Mouse (Mus musculus) heart, embryonic 12.5 days (tissue): ENCODE results near the gene Tpm1. TPM values are rescaled to one million over a fixed set of nuclear protein-coding genes. Genes with fewer than 3 reads are reported as not detected.

Experiments
- ATAC-seq: fragments of 200-750 bp; cut with Nextera tagmentation; 2 replicates; pipeline ENCODE4 v1.8.0; 2017; ENCODE audit warnings: moderate TSS enrichment, moderate library complexity; ENCODE audit not compliant: insufficient number of reproducible peaks, low FRiP score
- H3K27ac ChIP-seq: fragments of 300-500 bp; sonication (generic); 2 replicates; pipeline ENCODE4 v1.5.1; 2016; ENCODE audit warnings: mild to moderate bottlenecking, moderate library complexity; ENCODE audit not compliant: poor library complexity, severe bottlenecking
- H3K27me3 ChIP-seq: fragments of 300-500 bp; sonication (generic); replicated peaks from 2 replicates; pipeline ENCODE4 v1.6.1; 2016; ENCODE audit warnings: mild to moderate bottlenecking, moderate library complexity
- H3K36me3 ChIP-seq: fragments of 300-500 bp; sonication (generic); 2 replicates; pipeline ENCODE4 v1.6.1; 2016; ENCODE audit warnings: mild to moderate bottlenecking, moderate library complexity
- H3K4me1 ChIP-seq: fragments of 300-500 bp; sonication (generic); replicated peaks from 2 replicates; pipeline ENCODE4 v1.6.1; 2016; ENCODE audit warnings: mild to moderate bottlenecking
- H3K4me2 ChIP-seq: fragments of 300-500 bp; sonication (generic); 2 replicates; pipeline ENCODE4 v1.6.1; 2016; ENCODE audit warnings: mild to moderate bottlenecking, moderate library complexity
- H3K4me3 ChIP-seq: fragments of 300-500 bp; sonication (generic); 2 replicates; pipeline ENCODE4 v1.5.1; 2016; ENCODE audit warnings: mild to moderate bottlenecking
- H3K9ac ChIP-seq: fragments of 300-500 bp; sonication (generic); 2 replicates; pipeline ENCODE4 v1.6.1; 2016; ENCODE audit warnings: mild to moderate bottlenecking, moderate library complexity
- H3K9me3 ChIP-seq: fragments of 300-500 bp; sonication (generic); replicated peaks from 2 replicates; pipeline ENCODE4 v1.6.1; 2016; ENCODE audit warnings: mild to moderate bottlenecking, moderate library complexity
- WGBS: fragments of 180-500 bp; shearing (Covaris S2); methylation state at CpG from one replicate; pipeline ENCODE4 v1.1.7; 2016; 5-methylcytosine and 5-hydroxymethylcytosine counted together
- polyA plus RNA-seq: library from polyadenylated mRNA; unstranded; fragments of >200 nt; fragmentation: Nextera tagmentation; extraction: Ambion mirVana; gene quantifications from 2 replicates; pipeline ENCODE4 v1.2.1, GENCODE M21; 2016

Gene Tpm1
- polyA plus RNA-seq, 1 experiment from 2014 or later, result 4,565 TPM

DNA sequence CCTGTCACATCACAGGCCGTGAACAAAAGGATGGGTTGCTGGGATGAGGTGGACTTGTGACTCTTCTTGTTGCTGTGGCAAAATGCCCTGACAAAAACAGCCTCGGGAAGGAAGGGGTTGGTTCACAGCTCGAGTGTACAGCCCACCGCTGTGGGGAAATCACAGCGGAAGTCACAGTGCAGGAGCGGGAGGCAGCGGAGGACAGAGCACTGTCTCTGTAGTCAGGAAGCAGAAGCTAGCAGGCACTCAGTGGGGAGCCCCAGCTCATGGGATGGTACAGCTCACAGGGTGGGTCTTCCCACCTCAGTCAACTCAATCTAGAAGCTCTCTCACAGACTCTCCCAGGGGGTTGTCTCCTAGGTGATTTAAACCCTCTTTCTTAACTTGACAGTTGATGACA is 63.8 kb downstream of the Tpm1 start:
- no peak overlapping the region for H3K9ac ChIP-seq
- no peak overlapping the region for H3K4me2 ChIP-seq
- ATAC-seq, result no peak
- H3K27ac ChIP-seq, result no peak overlapping the region
- peaks cover 21% of the 10 kb centered on the region for H3K4me1 ChIP-seq
- H3K9me3 ChIP-seq, result no peaks in the 10 kb centered on the region
- no peaks in the 10 kb centered on the region for H3K27me3 ChIP-seq
- 64% methylated on average over 7 of the region's 7 CpGs for WGBS
- no peak overlapping the region for H3K4me3 ChIP-seq
- H3K36me3 ChIP-seq, result no peaks in the 10 kb centered on the region

- H3K4me3 ChIP-seq, result no peak overlapping the region
- no peak overlapping the region for H3K4me2 ChIP-seq
- no peaks in the 10 kb centered on the region for H3K9me3 ChIP-seq
- H3K9ac ChIP-seq, result no peak overlapping the region
- no peaks in the 10 kb centered on the region for H3K4me1 ChIP-seq
- 74% methylated on average over 7 of the region's 7 CpGs for WGBS
- no peaks in the 10 kb centered on the region for H3K27me3 ChIP-seq
- no peak for ATAC-seq
- no peak overlapping the region for H3K27ac ChIP-seq
- no peaks in the 10 kb centered on the region for H3K36me3 ChIP-seq
Observed at GRCm38 (mm10) chr9:66982085-66982484, 67.1 kb downstream of the Tpm1 start.

GRCm38 (mm10) chr9:66980458-66980857 is 68.7 kb downstream of the Tpm1 start:
- Histone ChIP-seq H3K27me3 (no peaks in the 10 kb centered on the region), H3K4me3 (no peak overlapping the region), H3K9ac (no peak overlapping the region), H3K9me3 (no peaks in the 10 kb centered on the region), H3K36me3 (no peaks in the 10 kb centered on the region), H3K27ac (no peak overlapping the region), H3K4me1 (peaks cover 4% of the 10 kb centered on the region; the same call in 1 of the 2 replicates), H3K4me2 (no peak overlapping the region)
- WGBS, result 9% methylated on average over 5 of the region's 5 CpGs
- ATAC-seq, result no peak

DNA sequence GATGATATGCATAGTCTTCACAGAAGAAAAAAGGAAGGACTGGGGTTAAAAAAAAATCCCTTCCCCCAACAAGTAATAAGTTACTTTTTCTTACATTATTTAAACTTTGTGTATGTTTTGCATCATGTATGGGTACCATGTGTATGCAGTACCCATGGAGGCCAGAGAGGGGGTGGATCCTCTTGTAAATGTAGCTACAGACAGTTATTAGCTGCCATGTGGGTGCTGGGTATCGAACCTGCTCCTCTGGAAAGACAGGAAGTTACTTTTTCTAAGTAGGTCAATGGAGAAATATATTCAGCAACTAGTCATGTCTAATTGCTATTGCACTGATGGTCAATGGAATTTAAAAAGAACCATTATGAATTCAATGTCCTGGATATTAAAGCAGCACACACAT is 70.7 kb downstream of the Tpm1 start:
- Histone ChIP-seq H3K9me3 (no peaks in the 10 kb centered on the region), H3K27me3 (no peaks in the 10 kb centered on the region), H3K4me1 (peaks cover 4% of the 10 kb centered on the region; the same call in 1 of the 2 replicates), H3K27ac (no peak overlapping the region), H3K4me2 (no peak overlapping the region), H3K36me3 (no peaks in the 10 kb centered on the region), H3K9ac (no peak overlapping the region), H3K4me3 (no peak overlapping the region)
- WGBS, result 83% methylated on average over 1 of the region's 1 CpGs
- ATAC-seq, result no peak

- no peak overlapping the region for H3K9ac ChIP-seq
- H3K4me2 ChIP-seq, result no peak overlapping the region
- no peaks in the 10 kb centered on the region for H3K27me3 ChIP-seq
- H3K27ac ChIP-seq, result no peak overlapping the region
- H3K9me3 ChIP-seq, result no peaks in the 10 kb centered on the region
- 95% methylated on average over 1 of the region's 1 CpGs for WGBS
- no peak for ATAC-seq
- H3K4me1 ChIP-seq, result peaks cover 4% of the 10 kb centered on the region; the same call in 1 of the 2 replicates
- H3K4me3 ChIP-seq, result no peak overlapping the region
- no peaks in the 10 kb centered on the region for H3K36me3 ChIP-seq
Observed at GRCm38 (mm10) chr9:66977982-66978381, 71.2 kb downstream of the Tpm1 start.

GRCm38 (mm10) chr9:66977121-66977520 is 72.1 kb downstream of the Tpm1 start:
- no peak overlapping the region for H3K27ac ChIP-seq
- ATAC-seq, result no peak
- H3K9me3 ChIP-seq, result no peaks in the 10 kb centered on the region
- H3K27me3 ChIP-seq, result no peaks in the 10 kb centered on the region
- H3K36me3 ChIP-seq, result no peaks in the 10 kb centered on the region
- H3K4me2 ChIP-seq, result no peak overlapping the region
- WGBS, result 78% methylated on average over 5 of the region's 5 CpGs
- H3K9ac ChIP-seq, result no peak overlapping the region
- peaks cover 4% of the 10 kb centered on the region; the same call in 1 of the 2 replicates for H3K4me1 ChIP-seq
- no peak overlapping the region for H3K4me3 ChIP-seq

- Histone ChIP-seq H3K4me3 (peak within 1 kb of the TSS; percentile 76), H3K4me1 (peaks cover 4% of the 10 kb centered on the region; the same call in 1 of the 2 replicates), H3K9ac (peak within 1 kb of the TSS; percentile 78), H3K9me3 (no peaks in the 10 kb centered on the region), H3K36me3 (peaks cover 10% of the 10 kb centered on the region), H3K4me2 (peak within 1 kb of the TSS; percentile 75), H3K27ac (peak within 1 kb of the TSS; percentile 84), H3K27me3 (no peaks in the 10 kb centered on the region)
- ATAC-seq, result peak; percentile 97
- WGBS, result under 1% methylated on average over 32 of the region's 32 CpGs
Observed at GRCm38 (mm10) chr9:66975239-66975645, 74.0 kb downstream of the Tpm1 start, which contains the start of gene Lactb. Gene Lactb, minus strand, starts transcription at chr9:66975484.

DNA sequence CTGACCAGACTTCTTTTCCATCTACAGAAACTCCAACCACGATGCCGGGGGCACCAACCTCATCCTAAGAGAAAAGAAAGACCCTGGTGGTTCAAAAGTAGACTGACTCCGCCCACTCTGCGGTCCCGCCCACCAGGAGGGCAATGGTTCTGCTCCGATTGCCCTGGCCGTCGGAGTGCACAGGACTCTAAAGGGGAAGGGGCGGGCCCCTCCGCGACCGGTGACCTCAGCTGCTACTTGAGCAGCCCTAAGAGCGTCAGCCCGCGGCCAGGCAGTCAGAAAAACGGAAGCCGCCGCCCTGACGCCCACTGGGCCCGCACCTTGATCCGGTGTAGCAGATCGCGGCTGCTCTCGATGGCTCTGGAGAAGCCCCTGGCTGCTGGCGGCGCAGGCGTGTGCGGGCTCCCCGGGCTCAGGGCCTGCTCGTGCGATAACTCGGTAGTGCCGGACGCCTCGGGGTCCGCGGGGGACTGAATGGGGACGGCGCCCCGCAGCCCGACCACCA is 74.4 kb downstream of the Tpm1 start:
- under 1% methylated on average over 41 of the region's 41 CpGs for WGBS
- H3K4me2 ChIP-seq, result peak overlapping the region; percentile 75
- no peaks in the 10 kb centered on the region for H3K27me3 ChIP-seq
- H3K9me3 ChIP-seq, result no peaks in the 10 kb centered on the region
- H3K27ac ChIP-seq, result peak overlapping the region; percentile 84
- H3K36me3 ChIP-seq, result peaks cover 14% of the 10 kb centered on the region
- peak; percentile 95 for ATAC-seq
- H3K4me1 ChIP-seq, result peaks cover 4% of the 10 kb centered on the region; the same call in 1 of the 2 replicates
- H3K9ac ChIP-seq, result peak overlapping the region; percentile 78
- peak overlapping the region; percentile 76 for H3K4me3 ChIP-seq

Other genes starting within 250 kb of the Tpm1 start
- 1.6 and 1.8 TPM in 2 replicates for gene Aph1c, start 214.7 kb downstream of the Tpm1 start, polyA plus RNA-seq
- gene Rab8b, start 129.7 kb downstream of the Tpm1 start, polyA plus RNA-seq, result 22.3 and 24.4 TPM in 2 replicates
- 563 and 577 TPM in 2 replicates for gene Rps27l, start 103.3 kb downstream of the Tpm1 start, polyA plus RNA-seq
- gene Lactb, start 73.9 kb downstream of the Tpm1 start, polyA plus RNA-seq, result 9.3 and 10.1 TPM in 2 replicates